In genomic region chr13:93847614-93848013, GRCm38 (mm10) we compare ENCODE assay signal across 12 mouse cellular contexts.
"Had no signal": no experiment of that assay in that cellular context is flagged by ENCODE, and none has a peak within 500 bp of the region (broad histone marks: within the 10 kb centered on the region; RNA-seq: fewer than 3 reads in every experiment).

No protein-coding gene starts in this region.

- H3K27ac ChIP-seq: intestine, embryonic 15.5 days; limb, embryonic 13.5 days; liver, embryonic 12.5 days; midbrain, embryonic 12.5 days; neural tube, embryonic 13.5 days; stomach, postnatal 0 days had no signal

- H3K9me3 ChIP-seq: intestine, embryonic 15.5 days; liver, embryonic 12.5 days; lung, embryonic 15.5 days; neural tube, embryonic 13.5 days had no signal

- H3K27me3 ChIP-seq: intestine, embryonic 15.5 days; limb, embryonic 13.5 days; liver, embryonic 12.5 days; lung, embryonic 15.5 days; midbrain, embryonic 12.5 days; neural tube, embryonic 13.5 days had no signal

- DNase-seq: right cerebral cortex, adult 18-20 months; right cerebral cortex, postnatal 25 days; thymus, postnatal 4 days had no signal

- ATAC-seq: intestine, embryonic 15.5 days; liver, embryonic 12.5 days; midbrain, embryonic 16.5 days had no signal

- H3K4me3 ChIP-seq: intestine, embryonic 15.5 days; layer of hippocampus, adult 2 months; limb, embryonic 13.5 days; liver, embryonic 12.5 days; lung, embryonic 15.5 days; midbrain, embryonic 12.5 days; neural tube, embryonic 13.5 days had no signal

- H3K36me3 ChIP-seq: intestine, embryonic 15.5 days; limb, embryonic 13.5 days; liver, embryonic 12.5 days; lung, embryonic 15.5 days; midbrain, embryonic 12.5 days; neural tube, embryonic 13.5 days had no signal

- H3K4me2 ChIP-seq: intestine, embryonic 15.5 days; limb, embryonic 13.5 days; liver, embryonic 12.5 days; lung, embryonic 15.5 days; midbrain, embryonic 12.5 days; neural tube, embryonic 13.5 days had no signal

- H3K9ac ChIP-seq: intestine, embryonic 15.5 days; limb, embryonic 13.5 days; liver, embryonic 12.5 days; lung, embryonic 15.5 days; midbrain, embryonic 12.5 days; neural tube, embryonic 13.5 days had no signal
